Mouse (Mus musculus): ENCODE measurements around the gene Gm13757. TPM values are rescaled to one million over a fixed set of nuclear protein-coding genes. Genes with fewer than 3 reads are reported as not detected.

Gene Gm13757
- polyA plus RNA-seq (2014; fragmentation: Illumina TruSeq; extraction: RNeasy Lipid Tissue Mini Kit (QIAGEN cat#74804)), result not detected

DNA sequence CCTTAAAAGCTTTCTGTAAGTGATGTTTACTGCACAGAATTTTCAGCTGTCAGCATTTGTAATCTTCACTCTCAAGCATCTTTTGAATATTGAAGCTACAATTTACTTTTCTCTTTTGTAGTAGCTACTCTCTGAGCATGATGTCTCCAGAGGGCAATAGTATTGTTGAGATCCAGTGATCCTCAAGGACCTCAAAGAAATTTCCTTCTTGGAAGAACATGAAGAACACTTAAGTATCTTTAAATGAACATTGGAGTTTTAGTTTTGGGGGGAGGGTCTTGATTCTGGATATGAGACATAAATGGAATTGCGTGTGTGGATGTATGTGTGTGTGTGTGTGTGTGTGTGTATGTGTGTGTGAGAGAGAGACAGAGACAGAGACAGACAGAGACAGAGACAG is at the start of gene Gm13757:
TSS of gene Gm13757 (minus strand) at position 101 of the 400 bp plus-strand sequence.

DNA sequence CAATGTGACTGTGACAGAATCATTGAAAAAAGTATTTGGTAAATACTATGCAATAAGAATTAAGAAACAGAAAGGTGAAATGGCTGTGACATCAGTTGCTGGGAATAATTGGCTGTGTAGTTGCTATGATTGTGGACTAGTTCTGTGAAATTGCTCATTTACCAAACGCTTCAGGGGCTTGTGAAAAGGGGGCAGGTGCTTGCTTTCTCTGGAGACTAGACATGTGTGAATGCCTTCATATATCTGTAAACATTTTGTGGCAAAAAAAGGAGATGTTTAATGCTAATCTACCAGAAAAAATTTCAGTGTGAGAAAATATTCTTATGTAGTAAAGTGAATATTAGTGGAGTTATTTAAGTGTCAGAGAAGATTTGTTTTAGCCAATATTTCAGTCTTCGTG is 44.1 kb upstream of the Gm13757 start, which contains the start of gene Olfr1185-ps1:
TSS of gene Olfr1185-ps1 (plus strand) at position 301 of the 400 bp plus-strand sequence.

DNA sequence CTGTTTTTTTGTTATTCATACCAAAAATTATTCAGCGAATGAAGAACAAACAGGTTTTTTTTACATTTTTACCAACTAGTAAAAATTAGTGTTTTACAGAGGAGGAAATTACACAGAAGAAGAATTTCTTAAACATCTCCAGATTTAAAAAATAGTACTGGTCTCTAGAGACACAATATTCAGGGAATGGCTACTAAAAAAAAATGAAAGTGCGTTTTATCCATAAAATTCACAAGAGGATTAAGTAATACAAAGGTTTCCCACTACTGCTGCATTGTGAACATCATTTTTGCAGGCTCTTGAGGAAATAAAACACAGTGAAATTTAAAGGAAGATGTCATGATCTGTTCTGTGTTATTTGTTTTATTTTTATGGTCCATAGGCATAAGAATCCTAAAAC is 34.4 kb upstream of the Gm13757 start, which contains the start of gene Olfr1184:
TSS of gene Olfr1184 (plus strand) at position 301 of the 400 bp plus-strand sequence.

DNA sequence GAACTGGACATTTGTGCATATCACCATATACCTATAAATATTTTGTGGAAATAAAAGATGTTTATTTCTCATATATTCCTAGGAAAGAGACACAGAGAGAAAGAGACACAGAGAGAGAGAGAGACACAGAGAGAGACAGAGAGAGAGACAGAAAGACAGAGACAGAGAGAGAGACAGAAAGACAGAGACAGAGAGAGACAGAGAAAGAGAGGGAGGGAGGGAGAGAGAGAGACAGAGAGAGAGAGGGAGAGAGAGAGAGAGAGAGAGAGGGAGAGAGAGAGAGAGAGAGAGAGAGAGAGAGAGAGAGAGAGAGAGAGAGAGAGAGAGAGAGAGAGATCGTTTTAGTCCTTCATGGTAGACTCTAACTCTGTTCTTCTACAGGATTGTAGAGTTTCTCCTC is 5.6 kb upstream of the Gm13757 start, which contains the start of gene Olfr1183:
TSS of gene Olfr1183 (plus strand) at position 301 of the 400 bp plus-strand sequence.

DNA sequence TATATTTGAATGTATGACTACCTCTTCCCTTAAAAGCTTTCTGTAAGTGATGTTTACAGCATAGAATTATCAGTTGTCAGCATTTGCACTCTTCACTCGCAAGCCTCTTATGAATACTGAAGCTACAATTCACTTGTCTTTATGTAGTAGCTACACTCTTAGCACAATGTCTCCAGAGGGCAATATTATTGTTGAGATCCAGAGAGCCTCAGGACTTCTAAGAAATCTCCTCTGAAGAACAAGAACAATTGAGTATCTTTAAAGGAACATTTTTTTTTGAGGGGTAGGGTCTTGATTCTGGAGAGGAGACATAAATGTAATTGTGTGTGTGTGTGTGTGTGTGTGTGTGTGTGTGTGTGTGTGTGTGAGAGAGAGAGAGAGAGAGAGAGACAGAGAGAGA is 22.9 kb downstream of the Gm13757 start, which contains the start of gene Olfr1181:
TSS of gene Olfr1181 (minus strand) at position 101 of the 400 bp plus-strand sequence.

DNA sequence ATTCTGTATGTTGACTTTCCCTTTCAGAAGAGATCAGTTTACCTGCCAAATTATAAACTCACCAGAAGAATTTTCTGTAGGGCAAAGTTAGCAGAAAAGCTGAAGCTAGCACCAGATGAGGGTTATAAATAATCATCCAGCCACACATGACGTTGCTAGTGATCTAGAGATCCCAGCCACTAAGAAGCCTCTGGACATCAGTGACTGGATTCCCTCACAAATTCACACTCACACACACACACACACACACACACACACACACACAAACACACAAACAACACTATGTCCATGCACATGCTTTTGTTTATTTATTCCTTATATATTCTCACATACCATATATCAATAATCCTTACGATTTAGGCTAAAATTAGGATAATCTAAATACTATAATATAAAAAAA is 29.9 kb downstream of the Gm13757 start, which contains the start of gene Olfr1180:
TSS of gene Olfr1180 (minus strand) at position 101 of the 400 bp plus-strand sequence.

DNA sequence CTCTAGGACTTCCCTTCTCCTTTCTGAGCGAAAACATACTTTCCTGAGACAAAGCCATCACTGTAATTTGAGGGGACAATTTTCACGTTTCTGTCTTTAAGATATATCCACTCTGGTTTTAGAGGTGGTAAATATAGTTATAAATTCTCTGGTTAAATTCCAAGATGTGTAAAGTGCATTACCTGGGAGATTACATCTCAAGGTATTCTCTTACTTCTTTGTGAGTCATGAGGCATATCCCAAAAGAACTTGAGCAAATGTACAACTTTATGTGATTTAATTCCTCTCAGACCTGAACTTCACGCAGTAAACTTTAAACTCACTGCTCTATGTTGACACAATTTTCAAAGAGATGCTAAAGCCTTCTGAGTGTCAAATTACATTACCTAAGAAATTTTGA is 42.6 kb downstream of the Gm13757 start, which contains the start of gene Olfr1179:
TSS of gene Olfr1179 (minus strand) at position 101 of the 400 bp plus-strand sequence.

Other genes with a start within 250 kb of the Gm13757 start
- gene Olfr1170, start 220.8 kb downstream of the Gm13757 start, polyA plus RNA-seq (2014; fragmentation: Illumina TruSeq; extraction: RNeasy Lipid Tissue Mini Kit (QIAGEN cat#74804)), result not detected
- gene Olfr1173, start 169.3 kb downstream of the Gm13757 start, polyA plus RNA-seq (2014; fragmentation: Illumina TruSeq; extraction: RNeasy Lipid Tissue Mini Kit (QIAGEN cat#74804)), result 0.20 TPM
- gene Olfr1174-ps, start 134.0 kb downstream of the Gm13757 start, polyA plus RNA-seq (2014; fragmentation: Illumina TruSeq; extraction: RNeasy Lipid Tissue Mini Kit (QIAGEN cat#74804)), result not detected
- gene Olfr1175-ps, start 121.9 kb downstream of the Gm13757 start, polyA plus RNA-seq (2014; fragmentation: Illumina TruSeq; extraction: RNeasy Lipid Tissue Mini Kit (QIAGEN cat#74804)), result not detected
- not detected for gene Olfr1176, start 112.4 kb downstream of the Gm13757 start, polyA plus RNA-seq (2014; fragmentation: Illumina TruSeq; extraction: RNeasy Lipid Tissue Mini Kit (QIAGEN cat#74804))
- gene Olfr1177-ps, start 102.6 kb downstream of the Gm13757 start, polyA plus RNA-seq (2014; fragmentation: Illumina TruSeq; extraction: RNeasy Lipid Tissue Mini Kit (QIAGEN cat#74804)), result not detected
- gene Olfr1178, start 62.1 kb downstream of the Gm13757 start, polyA plus RNA-seq (2014; fragmentation: Illumina TruSeq; extraction: RNeasy Lipid Tissue Mini Kit (QIAGEN cat#74804)), result not detected
- gene Olfr1179, start 42.7 kb downstream of the Gm13757 start, polyA plus RNA-seq (2014; fragmentation: Illumina TruSeq; extraction: RNeasy Lipid Tissue Mini Kit (QIAGEN cat#74804)), result not detected
- gene Olfr1180, start 30.0 kb downstream of the Gm13757 start, polyA plus RNA-seq (2014; fragmentation: Illumina TruSeq; extraction: RNeasy Lipid Tissue Mini Kit (QIAGEN cat#74804)), result not detected
- not detected for gene Olfr1181, start 23.0 kb downstream of the Gm13757 start, polyA plus RNA-seq (2014; fragmentation: Illumina TruSeq; extraction: RNeasy Lipid Tissue Mini Kit (QIAGEN cat#74804))
- gene Olfr1183, start 5.7 kb upstream of the Gm13757 start, polyA plus RNA-seq (2014; fragmentation: Illumina TruSeq; extraction: RNeasy Lipid Tissue Mini Kit (QIAGEN cat#74804)), result not detected
- gene Olfr1184, start 34.5 kb upstream of the Gm13757 start, polyA plus RNA-seq (2014; fragmentation: Illumina TruSeq; extraction: RNeasy Lipid Tissue Mini Kit (QIAGEN cat#74804)), result not detected
- not detected for gene Olfr1185-ps1, start 44.2 kb upstream of the Gm13757 start, polyA plus RNA-seq (2014; fragmentation: Illumina TruSeq; extraction: RNeasy Lipid Tissue Mini Kit (QIAGEN cat#74804))
- not detected for gene Olfr1186, start 69.4 kb upstream of the Gm13757 start, polyA plus RNA-seq (2014; fragmentation: Illumina TruSeq; extraction: RNeasy Lipid Tissue Mini Kit (QIAGEN cat#74804))
- not detected for gene Olfr1188, start 107.8 kb upstream of the Gm13757 start, polyA plus RNA-seq (2014; fragmentation: Illumina TruSeq; extraction: RNeasy Lipid Tissue Mini Kit (QIAGEN cat#74804))
- not detected for gene Olfr1189, start 137.3 kb upstream of the Gm13757 start, polyA plus RNA-seq (2014; fragmentation: Illumina TruSeq; extraction: RNeasy Lipid Tissue Mini Kit (QIAGEN cat#74804))
- gene Olfr1191-ps1, start 191.4 kb upstream of the Gm13757 start, polyA plus RNA-seq (2014; fragmentation: Illumina TruSeq; extraction: RNeasy Lipid Tissue Mini Kit (QIAGEN cat#74804)), result not detected
- gene Olfr1192-ps1, start 199.4 kb upstream of the Gm13757 start, polyA plus RNA-seq (2014; fragmentation: Illumina TruSeq; extraction: RNeasy Lipid Tissue Mini Kit (QIAGEN cat#74804)), result not detected
- not detected for gene Olfr1193, start 226.5 kb upstream of the Gm13757 start, polyA plus RNA-seq (2014; fragmentation: Illumina TruSeq; extraction: RNeasy Lipid Tissue Mini Kit (QIAGEN cat#74804))
- gene Olfr1195, start 240.1 kb upstream of the Gm13757 start, polyA plus RNA-seq (2014; fragmentation: Illumina TruSeq; extraction: RNeasy Lipid Tissue Mini Kit (QIAGEN cat#74804)), result not detected

Data from ovary, adult 10 weeks (tissue).